Mouse (Mus musculus): ENCODE results near the gene Cacfd1. TPM values are rescaled to one million over a fixed set of nuclear protein-coding genes. Genes with fewer than 3 reads are reported as not detected.
A peak's percentile ranks its signal among the peaks of the same experiment; 100 is the strongest.

Gene Cacfd1
- total RNA-seq, 2 experiments from 2014 or later: 46.9 to 62.8 TPM

DNA sequence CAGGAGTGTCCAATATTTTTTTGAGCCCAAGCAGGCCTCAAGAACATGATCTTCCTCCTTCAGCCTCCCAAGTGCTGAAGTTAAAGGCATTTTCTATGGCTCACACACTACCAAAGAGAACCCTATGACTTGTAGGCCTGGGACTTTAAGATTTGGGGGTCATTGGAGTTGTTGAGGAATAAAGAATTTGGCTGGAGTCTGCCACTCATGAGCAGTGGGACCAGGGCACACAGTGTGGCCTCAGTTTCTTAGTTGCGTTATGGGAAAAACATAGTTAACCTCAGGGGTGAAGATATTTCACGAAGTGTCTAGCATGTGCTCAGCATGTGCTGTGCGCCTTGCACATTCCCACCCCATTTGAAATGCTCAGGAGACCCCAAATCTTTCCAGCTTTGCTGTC is 16.6 kb downstream of the Cacfd1 start:
- DNase-seq (ENCODE audit: low spot score in 2 of 2): no peak

DNA sequence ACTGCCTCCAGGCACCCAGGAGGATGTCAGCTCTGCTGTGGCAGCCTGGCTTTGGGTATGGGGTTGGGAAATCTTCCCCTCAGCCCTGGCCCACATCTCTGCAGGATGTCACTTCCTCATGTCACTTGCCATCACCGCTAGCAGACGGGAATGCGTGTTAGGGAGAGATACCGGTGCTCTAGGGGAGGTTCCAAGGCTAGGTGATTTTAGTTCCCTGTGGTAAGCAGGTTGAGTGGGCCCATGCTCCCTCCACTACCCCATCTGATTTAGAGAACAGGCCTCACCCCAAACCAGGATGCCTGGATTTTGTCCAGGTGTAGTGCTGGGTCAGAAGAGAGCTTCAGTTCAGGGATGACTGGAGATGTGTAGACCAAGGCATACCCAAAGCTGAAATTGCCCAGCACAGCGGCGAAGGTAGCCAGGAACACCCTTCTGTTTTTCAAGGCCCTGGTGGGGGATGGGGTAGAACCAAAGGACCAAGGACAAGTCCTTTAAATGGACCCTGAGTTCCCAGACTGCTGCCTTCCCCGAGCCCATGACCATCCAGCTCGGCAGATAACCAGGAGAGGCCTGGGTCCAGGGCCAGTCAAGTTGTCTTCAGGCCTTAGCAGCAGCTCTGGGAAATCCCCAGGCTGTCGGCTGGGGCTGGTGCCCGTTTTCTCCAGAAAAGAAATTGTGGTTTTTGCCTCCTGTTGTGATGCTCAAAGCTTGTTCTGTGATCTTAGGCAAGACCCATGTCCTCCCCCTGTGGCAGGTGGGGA is 17.3 kb downstream of the Cacfd1 start:
- DNase-seq (ENCODE audit: low spot score in 2 of 2): no peak

DNA sequence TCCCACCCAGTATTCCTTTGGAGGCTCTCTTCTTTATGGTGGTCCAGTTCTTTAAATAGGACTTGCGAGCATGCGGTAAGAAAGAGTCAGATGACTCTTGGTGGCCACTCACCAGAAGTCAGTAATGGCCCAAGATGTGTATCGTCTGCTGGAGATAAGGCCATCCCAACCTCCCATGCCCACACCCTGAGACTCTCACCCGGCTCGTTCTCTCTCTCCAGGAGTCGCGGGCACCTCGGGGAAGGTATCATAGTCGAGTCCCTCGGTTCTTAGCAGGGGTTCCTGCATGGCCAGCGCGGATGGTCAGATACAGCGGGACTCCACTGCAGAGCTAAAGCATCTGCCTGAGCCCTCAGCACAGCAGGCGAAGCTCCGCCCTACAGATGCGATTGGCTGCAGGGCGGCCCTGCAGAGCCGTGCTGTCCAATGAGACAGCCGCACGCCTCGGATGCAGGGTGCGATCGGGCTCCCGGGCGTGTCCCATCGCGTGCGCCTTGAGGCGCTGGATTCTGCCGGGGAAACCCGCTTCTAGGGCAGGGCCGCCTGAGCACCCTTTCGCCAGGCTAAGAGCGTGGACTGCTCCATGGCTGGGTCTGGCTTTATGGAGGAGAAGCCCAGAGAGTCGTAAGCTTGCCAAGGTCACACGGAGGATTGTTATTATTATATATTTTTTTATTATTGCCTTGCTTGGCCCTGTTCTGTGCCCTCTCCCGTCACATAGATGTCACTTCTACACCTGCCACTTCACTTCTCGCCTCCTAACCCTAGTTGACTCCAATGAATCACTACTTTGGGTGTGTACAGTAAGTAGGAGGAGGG is 18.1 kb downstream of the Cacfd1 start, which contains the start of gene Slc2a6:
Gene Slc2a6, minus strand, starts transcription at position 381 of the 819 bp plus-strand sequence.
- DNase-seq (ENCODE audit: low spot score in 2 of 2): peak; percentile 77 to 80

DNA sequence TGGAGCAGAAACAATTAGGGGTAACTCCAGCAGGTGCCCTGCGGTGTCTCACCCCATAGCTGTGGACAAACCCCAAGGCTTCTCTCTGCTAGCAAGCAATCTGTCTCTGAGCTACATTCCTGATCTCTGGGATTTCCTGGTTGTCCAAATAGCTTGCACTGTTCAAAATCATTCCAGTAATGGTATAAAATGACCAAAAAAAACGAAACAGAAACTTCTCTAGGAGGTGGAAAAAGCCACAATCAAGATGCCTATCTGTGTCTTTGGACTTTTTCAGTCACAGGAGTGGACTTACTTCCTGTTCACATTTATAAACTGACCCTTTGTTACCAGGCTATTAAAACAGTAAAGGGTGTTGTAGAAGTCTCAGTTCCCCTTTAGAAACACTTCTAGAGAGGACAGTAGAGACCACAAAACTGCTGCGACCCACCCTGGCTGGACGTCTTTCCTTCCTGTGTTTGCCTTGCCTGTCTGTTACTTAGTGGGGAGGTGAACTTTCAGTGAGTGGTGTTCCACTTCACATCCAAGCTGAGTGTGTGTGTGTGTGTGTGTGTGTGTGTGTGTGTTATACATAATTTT is 18.8 kb downstream of the Cacfd1 start:
- no peak for DNase-seq (ENCODE audit: low spot score in 2 of 2)

DNA sequence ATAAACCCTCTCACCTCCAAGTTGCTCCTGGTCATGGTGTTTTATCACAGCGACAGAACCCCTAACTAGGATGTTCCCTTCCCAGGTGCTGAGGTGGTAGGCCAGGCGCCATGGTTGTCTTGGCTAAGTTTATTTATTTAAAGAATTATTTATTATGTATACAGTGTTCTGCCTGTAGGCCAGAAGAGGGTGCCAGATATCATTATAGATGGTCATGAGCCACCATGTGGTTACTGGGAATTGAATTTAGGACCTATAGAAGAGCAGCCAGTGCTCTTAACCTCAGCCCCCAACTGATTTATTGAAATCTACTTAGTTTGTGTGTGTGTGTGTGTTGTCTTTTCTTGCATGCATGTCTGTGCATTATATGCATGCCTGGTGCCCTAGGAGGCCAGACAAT is 22.6 kb downstream of the Cacfd1 start:
- no peak for DNase-seq (ENCODE audit: low spot score in 2 of 2)

DNA sequence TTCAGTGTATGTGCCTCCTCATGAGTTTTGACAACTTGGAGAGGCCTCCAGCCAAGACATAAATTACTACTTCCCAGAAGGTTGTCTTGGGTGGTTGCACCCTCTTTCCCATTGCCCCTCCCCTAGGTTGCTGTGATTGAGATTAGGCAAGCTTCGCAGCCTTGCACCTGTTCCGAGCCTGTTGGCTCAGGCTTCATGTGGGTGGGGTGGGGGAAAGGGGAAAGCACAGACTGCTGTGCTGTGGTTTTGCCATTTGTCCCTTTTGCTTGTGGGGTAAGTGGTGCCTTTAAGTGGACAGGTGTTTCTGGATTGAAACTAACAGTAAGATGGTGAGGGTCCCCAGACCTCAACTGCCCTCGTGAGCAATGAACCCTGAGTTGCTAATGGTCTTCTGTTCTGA is 26.3 kb downstream of the Cacfd1 start:
- no peak for DNase-seq (ENCODE audit: low spot score in 2 of 2)

DNA sequence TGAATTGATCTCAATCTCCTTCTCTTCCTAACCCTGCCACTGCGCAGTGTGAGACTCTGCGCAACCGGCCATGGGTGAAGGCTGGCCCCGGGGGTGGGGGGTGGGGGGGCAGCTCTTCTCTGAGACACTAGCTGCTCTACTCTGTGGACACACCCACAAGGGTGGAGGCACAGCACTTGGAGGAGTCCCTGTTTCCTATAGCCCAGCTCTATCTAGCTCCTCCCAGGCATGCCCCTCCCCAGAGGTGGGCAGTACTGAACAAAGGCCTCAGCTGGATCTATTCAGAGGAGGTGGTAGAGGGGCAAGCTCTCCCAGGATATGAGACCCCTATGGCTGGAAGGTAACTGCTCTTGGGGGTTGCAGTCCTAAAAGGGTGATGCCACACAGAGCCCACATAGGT is 27.3 kb downstream of the Cacfd1 start:
- DNase-seq (ENCODE audit: low spot score in 2 of 2): no peak

DNA sequence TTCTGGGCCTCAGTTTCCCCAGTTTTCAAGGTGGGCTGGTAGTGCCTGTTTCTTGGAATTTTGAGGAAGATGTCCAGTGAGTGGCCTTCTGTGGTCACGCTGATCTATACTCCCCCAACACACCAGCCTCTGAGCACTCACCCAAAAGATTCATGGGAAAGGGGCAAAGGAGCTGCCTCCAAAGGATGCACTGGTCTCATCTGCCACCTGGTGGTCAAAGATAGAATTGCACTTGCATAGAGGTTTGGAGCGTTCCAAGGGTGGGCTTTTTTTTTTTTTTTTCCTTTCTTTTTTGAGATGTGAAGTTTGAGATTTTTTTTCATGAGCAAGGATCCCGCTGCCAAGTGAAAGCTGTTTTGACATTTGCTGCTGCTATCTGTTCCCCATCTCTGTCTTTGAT is 28.9 kb downstream of the Cacfd1 start:
- peak; percentile 66 to 70 for DNase-seq (ENCODE audit: low spot score in 2 of 2)

DNA sequence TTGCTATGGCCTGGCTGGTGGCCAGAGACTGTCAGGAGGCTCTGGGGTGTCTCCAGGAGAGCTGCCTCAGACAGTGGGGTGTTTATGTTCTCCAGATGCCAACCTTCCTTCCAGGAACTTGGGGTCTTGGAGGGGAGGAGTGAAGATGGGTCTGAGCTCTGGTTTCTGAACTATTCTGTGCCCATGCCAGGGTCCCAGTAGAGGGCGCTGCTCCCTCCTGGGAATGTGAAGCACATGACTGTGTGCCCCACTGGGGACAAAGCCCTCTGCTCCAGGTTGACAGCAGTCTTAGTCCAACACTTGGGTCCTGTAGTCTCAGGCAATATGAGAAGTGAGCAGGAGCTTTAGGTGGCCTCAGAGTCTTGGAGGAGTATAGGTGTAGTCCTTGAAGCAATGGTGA is 29.6 kb downstream of the Cacfd1 start:
- DNase-seq (ENCODE audit: low spot score in 2 of 2): no peak

DNA sequence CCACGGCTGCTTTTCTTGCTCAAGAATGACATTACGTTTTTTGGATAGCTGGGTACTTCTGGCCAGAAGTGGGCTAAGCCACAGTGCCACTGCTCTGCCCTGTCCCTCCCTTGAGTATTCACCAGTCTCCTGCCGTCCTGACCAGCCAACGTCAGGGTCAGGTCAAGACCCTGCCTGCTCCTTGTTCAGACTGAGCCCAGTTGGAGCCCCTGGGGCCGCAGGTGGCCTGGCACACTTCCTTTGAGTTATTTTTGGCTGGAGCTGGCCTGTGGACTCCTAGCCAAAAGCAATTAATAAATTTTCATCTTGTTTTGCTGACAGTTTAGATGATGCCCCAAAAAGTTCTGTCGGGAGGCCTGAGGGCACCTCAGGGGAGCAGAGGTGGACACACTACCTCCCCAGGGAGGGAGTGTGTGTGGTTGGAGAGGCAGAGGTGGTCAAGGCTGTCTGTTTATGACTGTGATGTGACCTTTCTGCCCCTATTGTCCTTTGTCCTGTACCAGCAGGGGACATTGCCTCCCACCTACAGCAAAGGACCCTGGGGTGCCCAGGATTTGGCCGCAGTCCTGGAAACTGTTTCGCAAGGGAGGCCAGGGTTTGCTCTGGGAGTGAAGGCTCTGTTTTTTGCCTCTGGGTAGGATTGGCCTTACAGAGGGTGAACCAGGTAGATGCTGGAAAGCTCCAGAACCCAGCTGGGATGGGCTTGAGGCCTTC is 32.6 kb downstream of the Cacfd1 start:
- no peak for DNase-seq (ENCODE audit: low spot score in 2 of 2)

DNA sequence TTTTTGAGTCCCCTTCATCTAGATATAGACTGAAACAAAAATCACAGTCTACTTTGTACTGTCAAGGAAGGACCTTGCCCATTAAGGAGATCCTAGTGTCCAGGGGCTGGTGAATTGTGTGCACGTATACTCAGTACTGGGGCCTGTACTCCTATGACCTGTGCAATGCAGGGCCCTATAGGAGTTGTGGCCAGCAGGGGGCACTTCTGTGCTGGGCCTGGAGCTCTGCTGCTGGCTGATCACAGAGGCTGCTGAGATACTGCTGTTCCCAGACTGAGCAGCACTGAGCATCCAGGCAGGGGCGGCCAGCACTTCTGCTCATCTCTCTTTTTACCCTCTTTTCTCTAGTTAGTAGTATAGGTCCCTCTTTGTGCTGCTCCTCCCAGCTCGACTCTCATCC is 33.7 kb downstream of the Cacfd1 start:
- DNase-seq (ENCODE audit: low spot score in 2 of 2): peak; percentile 73 to 82

DNA sequence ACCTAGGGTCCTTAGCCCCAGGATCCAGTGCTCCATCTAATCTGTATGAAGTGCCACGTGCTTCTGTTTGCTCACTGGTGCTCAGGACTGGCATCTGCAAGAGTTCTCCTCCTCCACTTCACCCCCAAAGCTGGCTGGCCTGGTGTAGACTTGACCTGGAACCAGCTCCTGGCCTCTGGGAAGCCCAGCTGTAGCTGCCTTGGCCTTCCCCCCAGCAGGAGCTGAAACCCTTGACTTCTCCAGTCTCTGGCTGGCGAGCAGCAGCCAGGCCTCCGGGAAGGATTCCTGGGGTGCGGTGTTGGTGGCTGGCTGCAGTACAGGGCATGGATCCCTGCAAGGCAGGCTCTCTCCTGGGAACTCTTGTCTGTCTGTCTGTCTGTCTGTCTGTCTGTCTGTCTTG is 34.4 kb downstream of the Cacfd1 start:
- no peak for DNase-seq (ENCODE audit: low spot score in 2 of 2)

DNA sequence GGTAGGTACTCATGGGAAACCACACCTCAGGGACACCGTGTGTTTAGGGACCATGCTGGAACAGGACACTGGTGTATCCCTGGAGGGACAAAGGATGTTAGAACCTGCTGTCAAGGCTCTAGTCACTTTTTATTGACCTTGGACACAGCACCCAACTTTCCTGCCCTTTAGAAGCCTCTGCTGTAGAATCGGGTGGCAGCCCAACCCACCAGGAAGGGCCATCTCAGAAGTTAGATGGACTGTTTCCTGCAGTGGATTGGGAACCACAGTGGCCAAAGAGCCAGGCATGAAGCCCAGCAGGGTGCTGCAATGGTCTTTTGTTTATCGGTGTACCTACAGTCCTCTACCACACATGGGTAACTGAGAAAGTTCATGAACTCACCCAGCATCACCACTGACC is 34.9 kb downstream of the Cacfd1 start:
- DNase-seq (ENCODE audit: low spot score in 2 of 2): no peak

DNA sequence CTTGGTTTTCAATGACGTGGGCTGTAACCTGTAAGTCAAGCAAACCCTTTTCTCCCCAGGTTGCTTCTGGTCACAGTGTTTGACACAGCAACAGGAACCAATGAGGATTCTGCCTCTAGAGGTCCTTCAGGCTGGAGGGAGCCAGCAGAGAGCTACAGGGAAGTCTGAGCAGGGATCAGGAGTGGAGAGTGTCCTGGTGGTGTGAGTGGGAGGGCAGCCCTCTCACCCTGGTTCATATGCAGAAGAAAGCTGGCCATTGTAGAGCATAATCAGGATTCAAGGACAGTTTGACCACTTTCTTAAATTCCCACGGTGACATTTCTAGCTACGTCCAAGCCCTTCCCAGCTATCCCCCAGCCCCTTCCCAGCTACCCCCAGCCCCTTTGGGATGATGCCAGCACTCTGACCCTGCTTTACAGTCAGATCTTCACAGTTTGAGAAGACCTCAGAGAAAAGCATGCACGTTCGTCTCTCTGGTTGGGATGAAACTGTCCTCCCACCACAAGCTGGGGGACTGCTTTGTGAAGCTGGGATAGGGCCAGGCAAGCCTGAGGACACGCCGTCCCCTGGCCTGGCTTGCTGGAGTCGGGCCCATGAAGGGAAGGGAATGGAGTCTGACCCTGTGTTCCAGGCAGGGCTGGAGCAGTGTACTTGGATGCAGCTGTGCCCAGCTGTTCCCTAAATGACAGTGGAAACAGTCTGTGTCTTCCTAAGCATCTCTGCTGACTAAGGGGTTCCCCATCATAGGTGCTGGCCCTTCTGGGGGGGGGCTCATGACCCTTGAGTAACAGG is 36.4 kb downstream of the Cacfd1 start:
- no peak for DNase-seq (ENCODE audit: low spot score in 2 of 2)

DNA sequence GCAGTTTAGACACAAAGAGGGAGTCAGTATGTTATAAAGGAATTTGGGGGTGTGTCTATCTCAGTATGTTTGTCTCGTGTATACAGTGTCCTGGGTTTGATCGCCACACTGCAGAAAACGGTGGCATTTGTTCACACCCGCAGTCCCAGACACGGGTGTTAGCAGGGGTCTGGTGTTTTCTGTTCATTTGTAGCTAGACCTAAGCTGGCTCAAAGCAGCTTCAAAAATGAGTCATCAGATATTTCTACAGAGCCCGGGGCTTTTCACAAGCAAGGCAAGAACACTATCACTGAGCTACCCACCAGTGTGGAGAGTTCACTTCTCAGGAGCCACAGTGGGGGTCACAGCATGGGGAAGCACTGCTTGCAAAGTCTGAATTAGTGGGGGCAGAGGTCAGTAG is 39.7 kb downstream of the Cacfd1 start:
- no peak for DNase-seq (ENCODE audit: low spot score in 2 of 2)

DNA sequence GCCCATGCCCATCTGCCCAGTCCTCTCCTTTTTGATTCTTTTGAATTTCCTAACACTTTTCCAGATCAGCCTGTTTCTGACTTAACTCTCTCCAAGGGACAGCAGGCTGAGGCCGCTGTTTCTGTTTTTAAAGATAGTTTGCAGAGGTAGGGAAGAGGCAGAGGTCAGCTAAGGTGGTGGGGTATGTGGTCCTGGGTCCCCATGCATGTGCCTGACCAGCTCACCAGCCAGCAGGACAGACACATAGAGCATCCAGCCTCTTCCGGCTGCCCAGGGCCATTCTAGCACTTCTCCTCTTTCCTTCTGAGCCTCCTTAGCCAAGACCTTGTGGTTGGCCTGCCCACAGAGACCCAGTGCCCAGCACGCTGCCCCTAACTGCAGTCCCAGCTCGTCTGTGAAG is 48.5 kb downstream of the Cacfd1 start:
- DNase-seq (ENCODE audit: low spot score in 2 of 2): no peak

DNA sequence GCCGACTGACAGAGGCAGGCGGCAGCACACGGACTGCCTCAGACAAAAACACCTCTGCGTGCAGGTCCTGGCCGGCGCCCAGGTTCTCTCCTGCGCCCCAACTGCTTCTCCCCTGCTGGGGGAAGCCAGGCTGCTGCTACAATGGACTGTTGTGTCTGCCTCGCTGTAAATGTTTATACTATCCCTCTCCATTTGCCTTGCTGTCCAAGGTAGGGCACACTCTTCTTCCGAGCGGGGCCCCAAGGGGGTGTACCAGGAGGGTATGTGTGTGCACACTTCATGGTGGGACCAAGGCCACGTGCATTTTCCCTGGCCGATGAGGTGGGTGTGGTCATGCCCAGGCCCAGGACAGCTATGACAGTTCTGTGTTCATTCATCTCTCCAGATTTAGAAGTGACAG is 49.0 kb downstream of the Cacfd1 start:
- no peak for DNase-seq (ENCODE audit: low spot score in 2 of 2)

DNA sequence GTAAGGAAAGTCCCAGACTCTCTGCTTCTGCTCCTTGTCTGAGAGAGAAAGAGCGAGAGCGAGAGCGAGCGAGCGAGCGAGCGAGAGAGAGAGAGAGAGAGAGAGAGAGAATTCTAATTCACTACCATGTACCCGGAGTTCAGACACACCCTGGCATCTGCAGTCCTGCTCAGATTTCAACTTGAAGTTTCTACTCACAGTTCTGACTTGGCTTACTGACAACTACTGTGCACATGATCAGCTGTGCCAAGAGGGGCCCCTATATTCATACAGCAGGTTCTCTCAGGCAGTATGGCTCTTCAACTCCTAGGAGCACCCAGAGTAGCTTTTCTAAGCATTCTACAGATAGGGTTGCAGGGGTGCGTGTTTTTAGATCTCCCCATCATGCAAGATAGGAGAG is 49.5 kb downstream of the Cacfd1 start:
- DNase-seq (ENCODE audit: low spot score in 2 of 2): no peak

DNA sequence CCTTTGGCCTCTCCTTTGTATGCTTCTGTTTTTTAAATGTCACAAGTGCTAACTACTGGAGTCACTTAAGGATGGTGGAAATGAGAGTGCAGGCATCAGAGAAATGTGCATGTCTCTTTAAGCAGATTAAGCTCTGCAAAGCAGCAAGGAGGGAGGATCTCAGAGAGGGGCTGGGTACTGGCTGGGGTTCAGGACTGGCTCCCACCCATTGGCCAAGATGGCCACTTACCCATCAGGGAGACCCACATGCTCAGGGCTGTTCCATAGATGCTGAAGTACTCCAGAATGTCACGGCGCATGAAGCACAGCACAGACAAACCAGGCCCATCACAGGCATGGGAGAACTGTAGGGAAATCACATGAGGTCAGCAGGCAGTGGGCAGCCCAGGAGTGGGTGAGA is 57.4 kb downstream of the Cacfd1 start:
- DNase-seq (ENCODE audit: low spot score in 2 of 2): no peak

DNA sequence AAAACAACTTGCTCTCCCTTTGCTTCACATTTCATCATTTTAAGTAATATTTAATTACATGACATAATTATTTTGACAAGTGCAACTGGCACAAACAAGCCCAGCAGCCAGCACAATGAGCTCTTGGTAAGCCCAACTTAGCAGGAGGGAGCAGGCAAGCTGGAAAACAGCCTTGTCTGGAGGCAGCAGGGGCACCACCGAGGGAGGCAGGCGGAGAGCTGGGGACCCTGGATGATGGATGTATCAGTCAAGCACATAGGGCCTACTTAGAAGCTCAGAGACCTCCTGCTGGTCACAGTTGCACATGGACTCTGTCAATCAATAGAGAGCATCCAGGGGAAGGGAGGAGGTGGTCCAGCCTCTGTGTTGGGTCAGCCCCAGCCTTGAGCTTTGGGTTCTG is 58.3 kb downstream of the Cacfd1 start:
- no peak for DNase-seq (ENCODE audit: low spot score in 2 of 2)

DNA sequence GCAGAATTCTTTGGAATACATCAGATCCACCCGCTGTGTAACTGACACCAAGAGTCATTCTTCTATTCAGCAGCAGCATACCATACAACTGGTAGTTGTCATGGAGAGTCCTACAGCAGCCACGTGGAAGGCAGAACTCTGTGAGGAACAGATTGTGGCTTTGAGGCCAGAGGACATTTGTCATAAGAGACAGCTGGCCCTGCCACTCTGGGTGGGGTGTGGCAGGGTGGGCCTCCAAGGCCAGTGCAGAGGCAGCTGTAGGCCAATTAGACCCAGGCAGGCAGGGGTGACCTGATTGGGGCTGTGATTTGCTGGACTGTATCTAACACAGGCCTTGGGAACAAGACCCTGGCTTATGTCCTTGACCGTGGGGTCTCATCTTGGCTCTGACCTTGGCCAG is 59.9 kb downstream of the Cacfd1 start:
- DNase-seq (ENCODE audit: low spot score in 2 of 2): no peak
